Mouse (Mus musculus) spleen, adult 2 months (tissue): ENCODE results near the gene Mpi.

Experiments
- CTCF ChIP-seq: fragments of 200-500 bp; IDR thresholded peaks from 2 replicates; pipeline ENCODE4 v1.5.1; 2011; ENCODE audit warnings: mild to moderate bottlenecking, inconsistent platforms; ENCODE audit not compliant: insufficient read depth, insufficient read length, insufficient replicate concordance; ENCODE audit errors: extremely low read depth
- POLR2A ChIP-seq: fragments of 200-500 bp; IDR thresholded peaks from 2 replicates; pipeline ENCODE4 v1.6.1; 2011; ENCODE audit warnings: low read depth, low read length, inconsistent platforms

GRCm38 (mm10) chr9:57577144-57577849 is 24.7 kb upstream of the Mpi start:
- no peak for TF ChIP-seq POLR2A
- TF ChIP-seq CTCF = no peak
